Mouse (Mus musculus) Patski (cell line): ENCODE results near the gene Rptor. TPM values are rescaled to one million over a fixed set of nuclear protein-coding genes. Genes with fewer than 3 reads are reported as not detected.

Source experiments
- ATAC-seq: fragments of 100-300 bp; one replicate; pipeline ENCODE4 v1.8.0; 2021
- CTCF ChIA-PET: fragments of 350-600 bp; sonication (Branson Sonifier 250); formaldehyde crosslinking; loops from one replicate; lab custom pipeline; 2022; ENCODE audit warnings: inconsistent platforms; lab: Charles Lee
- POLR2A ChIA-PET: fragments of 350-600 bp; sonication (Branson Sonifier 250); formaldehyde crosslinking; loops from one replicate; lab custom pipeline; 2022; ENCODE audit warnings: antibody characterized with exemption, inconsistent platforms; lab: Charles Lee
- DNase-seq: peaks from one replicate; pipeline ENCODE4 v3.0.0-alpha.2; 2011; ENCODE audit warnings: low read depth, low spot score
- H3K27me3 ChIP-seq: fragments of 371-371 bp; one replicate; pipeline ENCODE4 v1.5.1; 2021
- CTCF ChIP-seq: fragments of 100-300 bp; IDR thresholded peaks from one replicate; pipeline ENCODE4 v1.5.1; 2021
- in situ Hi-C: fragments of 300-500 bp; cut with MboI; formaldehyde crosslinking; loops from 3 replicates; pipeline ENCODE4 v1.11.1; 2018; ENCODE audit warnings: low pct_unique_long_range_greater_than_20kb, mixed read lengths
- polyA plus RNA-seq: library from polyadenylated mRNA; unstranded; gene quantifications from one replicate; pipeline ENCODE4 v1.2.3, GENCODE M21; 2021

Rptor gene
- polyA plus RNA-seq, 1 experiment from 2014 or later = 27.9 TPM

DNA sequence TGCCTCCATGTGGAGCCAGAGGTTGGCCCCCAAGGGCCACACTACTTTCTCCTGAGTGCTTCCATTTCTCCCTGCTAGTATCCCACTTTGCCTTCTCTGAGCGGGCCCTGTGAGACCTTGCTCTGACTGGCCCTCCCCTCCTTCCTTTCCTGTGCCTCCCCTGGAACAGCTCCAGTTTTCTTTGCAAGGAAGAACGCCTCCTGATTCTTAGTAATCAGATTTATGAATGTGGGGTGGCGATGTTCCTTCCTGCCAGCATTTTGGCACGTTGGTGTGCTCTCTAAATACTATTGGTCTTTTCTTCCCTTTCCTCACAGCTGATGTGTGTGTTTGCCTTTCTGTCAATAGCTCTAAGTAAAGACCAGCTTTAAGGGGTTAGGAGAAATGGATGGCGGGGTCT is 82.8 kb downstream of the Rptor start:
- ATAC-seq (no peak), DNase-seq (no peak)
- CTCF ChIA-PET = no interaction called here
- in situ Hi-C loops = no loop called here
- no peaks in the 10 kb centered on the region for H3K27me3 ChIP-seq
- no peak for TF ChIP-seq CTCF
- POLR2A ChIA-PET = interaction anchor here (1.1 kb wide), 1 partner anchor 8 kb away, joined by 3 read pairs; no protein-coding TSS in a partner anchor

DNA sequence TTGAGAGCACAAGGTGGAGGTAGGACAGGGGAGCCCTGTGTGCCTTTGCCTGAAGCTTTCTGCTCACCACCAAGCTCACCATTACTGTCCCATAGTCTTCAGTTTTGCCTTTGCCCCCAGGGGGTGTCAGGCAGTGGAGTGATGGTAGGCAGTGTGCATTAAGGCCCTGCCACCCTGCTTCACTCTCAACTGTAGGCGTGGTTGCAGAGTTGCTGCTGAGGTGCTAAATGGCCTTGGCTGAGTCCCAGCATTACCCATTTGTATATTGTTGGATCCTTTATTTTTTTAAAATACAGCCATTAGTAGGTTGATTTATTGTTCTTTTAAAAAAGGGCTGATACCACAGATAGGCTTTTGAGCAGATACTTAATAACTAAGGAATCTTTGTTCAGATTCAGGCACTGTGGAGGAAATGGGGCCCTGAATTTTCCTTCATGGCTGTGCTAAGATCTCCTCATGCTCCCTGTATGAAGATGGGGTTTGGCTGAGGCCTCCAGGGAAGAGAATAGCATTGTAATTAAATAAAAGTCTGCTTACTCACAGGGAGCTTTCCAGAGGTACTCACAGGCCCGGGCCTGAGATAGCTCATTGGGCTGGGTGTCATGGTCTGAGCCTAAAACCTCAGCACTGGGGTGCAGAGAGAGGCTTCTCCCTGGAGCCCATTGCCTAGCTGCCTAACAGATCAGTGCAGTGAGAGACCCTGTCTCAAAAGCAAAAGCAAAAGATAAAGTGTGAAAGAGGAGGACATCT is 83.4 kb downstream of the Rptor start:
- H3K27me3 ChIP-seq = no peaks in the 10 kb centered on the region
- DNase-seq (no peak), ATAC-seq (no peak)
- TF ChIP-seq CTCF = no peak
- CTCF ChIA-PET = no interaction called here
- in situ Hi-C loops = no loop called here
- POLR2A ChIA-PET = interaction anchor here (0.5 to 1.1 kb wide), 2 partner anchors 9 to 66 kb away, joined by 3 to 4 read pairs; no protein-coding TSS in a partner anchor

DNA sequence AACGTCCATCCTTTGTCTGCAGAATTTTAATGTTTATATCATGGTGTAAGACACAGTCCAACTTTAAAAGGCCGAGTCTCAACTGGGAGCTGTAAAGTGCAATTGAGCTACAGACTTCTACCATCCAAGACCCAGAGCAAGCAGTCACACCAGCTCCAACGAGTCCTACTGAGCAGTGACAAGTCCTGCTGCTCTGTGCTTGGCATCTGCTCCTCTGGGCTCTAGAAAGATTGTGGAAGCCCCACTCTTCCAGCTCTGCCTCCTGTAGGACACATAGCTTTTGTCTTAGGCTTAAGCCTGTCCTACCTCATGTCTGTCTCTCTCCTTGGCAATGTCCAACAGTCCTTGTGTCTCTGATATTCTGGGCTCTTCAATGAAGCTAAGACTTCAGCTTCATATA is 84.6 kb downstream of the Rptor start:
- in situ Hi-C loops = no loop called here
- H3K27me3 ChIP-seq = no peaks in the 10 kb centered on the region
- no peak for DNase-seq
- POLR2A ChIA-PET = no interaction called here
- no peak for TF ChIP-seq CTCF
- CTCF ChIA-PET = interaction anchor here (0.7 to 1.3 kb wide), 2 partner anchors 9 to 48 kb away, joined by 3 to 4 read pairs; no protein-coding TSS in a partner anchor
- ATAC-seq = no peak

DNA sequence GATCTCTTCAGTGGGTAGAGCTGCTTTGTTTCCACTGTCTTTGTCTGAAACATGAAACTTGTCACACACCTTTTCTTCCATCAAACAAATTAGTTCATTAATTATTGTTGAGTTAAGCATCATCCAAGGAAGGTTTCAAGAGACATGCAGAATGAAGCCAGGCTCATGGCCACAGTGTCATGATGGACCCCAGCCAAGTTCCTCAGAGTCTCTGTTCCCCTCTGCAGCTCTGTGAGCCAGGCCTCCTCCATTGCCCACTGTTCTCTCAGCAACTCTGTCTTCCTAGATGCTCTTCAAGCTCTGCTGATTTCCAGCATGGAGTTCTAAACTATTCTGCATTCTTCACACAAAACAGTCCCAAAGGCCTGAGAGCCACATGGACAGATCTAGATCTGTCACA is 85.3 kb downstream of the Rptor start:
- no peaks in the 10 kb centered on the region for H3K27me3 ChIP-seq
- ChIA-PET CTCF (interaction anchor here (1.3 kb wide), 1 partner anchor 8 kb away, joined by 4 read pairs; no protein-coding TSS in a partner anchor), POLR2A (no interaction called here)
- in situ Hi-C loops = no loop called here
- DNase-seq = no peak
- no peak for ATAC-seq
- no peak for TF ChIP-seq CTCF

DNA sequence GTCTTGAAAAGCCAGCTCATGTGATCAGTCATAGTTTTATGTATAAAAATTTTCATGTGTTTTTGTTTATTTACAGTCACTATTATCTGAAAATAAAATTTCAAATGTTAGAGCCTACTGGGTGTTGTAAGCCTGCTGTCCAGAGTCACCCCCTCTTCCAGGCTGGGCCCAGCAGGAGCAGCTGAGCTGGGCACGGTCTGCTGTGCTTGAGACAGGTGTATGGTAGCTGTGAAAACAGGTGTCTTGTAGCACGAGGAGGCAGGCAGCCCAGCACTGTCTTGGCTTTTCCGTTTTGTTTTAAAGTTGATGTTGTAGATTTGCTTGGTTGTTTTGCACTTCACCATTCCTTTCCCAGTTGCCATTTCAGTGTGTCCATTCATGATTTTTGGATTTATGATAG is 87.2 kb downstream of the Rptor start:
- H3K27me3 ChIP-seq = no peaks in the 10 kb centered on the region
- no peak for TF ChIP-seq CTCF
- ChIA-PET POLR2A (no interaction called here), CTCF (no interaction called here)
- in situ Hi-C loops = no loop called here
- no peak for ATAC-seq
- DNase-seq = no peak

DNA sequence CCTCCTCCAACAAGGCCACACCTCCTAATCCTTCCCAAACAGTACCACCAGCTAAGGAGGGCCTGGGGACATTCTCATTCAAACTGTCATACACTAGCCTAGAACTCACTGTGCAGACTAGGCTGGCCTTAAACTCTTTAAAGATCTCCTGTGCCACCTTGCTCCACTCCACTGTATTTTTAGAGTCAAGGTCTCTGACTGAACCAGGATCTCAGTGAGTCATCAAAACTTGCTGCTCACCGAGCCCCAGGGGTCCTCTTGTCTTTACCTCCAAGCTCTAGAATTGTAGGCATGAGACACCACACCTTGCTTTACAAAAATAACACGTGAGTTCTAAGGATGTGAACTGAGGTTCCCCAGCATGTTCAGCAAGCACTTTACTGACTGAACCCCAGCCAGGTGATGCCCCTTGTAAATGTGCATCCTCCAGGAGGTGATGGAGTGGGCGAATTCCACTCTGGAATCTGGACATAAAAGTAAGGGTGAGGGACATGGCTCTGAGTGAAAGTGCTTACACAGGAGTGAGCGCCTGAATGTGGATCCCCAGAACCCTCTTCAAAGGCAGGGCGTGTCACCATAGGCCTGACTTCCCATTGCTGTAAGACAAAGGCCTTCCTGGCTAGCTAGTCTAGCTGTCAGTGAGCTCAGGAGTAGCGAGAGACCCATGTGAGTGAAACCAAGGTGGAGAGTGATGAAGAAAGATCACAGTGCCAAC is 89.6 kb downstream of the Rptor start:
- no peak for TF ChIP-seq CTCF
- in situ Hi-C loops = no loop called here
- POLR2A ChIA-PET = no interaction called here
- no peaks in the 10 kb centered on the region for H3K27me3 ChIP-seq
- no peak for DNase-seq
- CTCF ChIA-PET = no interaction called here
- no peak for ATAC-seq

DNA sequence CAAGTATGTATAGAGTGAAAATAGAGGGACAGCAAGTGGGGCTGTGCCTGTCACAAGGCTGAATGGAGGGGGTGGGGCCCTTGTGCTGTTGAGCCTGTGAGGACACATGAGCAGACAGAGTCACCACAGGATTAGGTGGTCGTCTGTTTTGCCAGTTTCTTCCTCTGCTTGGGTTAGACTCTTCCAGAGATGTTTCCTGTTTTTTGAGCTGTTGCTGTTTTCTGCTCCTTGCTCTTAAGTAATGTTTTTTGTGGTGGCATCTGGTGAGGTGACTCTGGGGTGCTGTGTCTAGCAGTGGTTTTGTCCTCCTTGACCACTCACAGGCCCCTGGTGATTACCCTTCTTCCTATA is 90.2 kb downstream of the Rptor start:
- in situ Hi-C loops = no loop called here
- POLR2A ChIA-PET = no interaction called here
- no peak for ATAC-seq
- TF ChIP-seq CTCF = no peak
- H3K27me3 ChIP-seq = no peaks in the 10 kb centered on the region
- CTCF ChIA-PET = no interaction called here
- DNase-seq = no peak

DNA sequence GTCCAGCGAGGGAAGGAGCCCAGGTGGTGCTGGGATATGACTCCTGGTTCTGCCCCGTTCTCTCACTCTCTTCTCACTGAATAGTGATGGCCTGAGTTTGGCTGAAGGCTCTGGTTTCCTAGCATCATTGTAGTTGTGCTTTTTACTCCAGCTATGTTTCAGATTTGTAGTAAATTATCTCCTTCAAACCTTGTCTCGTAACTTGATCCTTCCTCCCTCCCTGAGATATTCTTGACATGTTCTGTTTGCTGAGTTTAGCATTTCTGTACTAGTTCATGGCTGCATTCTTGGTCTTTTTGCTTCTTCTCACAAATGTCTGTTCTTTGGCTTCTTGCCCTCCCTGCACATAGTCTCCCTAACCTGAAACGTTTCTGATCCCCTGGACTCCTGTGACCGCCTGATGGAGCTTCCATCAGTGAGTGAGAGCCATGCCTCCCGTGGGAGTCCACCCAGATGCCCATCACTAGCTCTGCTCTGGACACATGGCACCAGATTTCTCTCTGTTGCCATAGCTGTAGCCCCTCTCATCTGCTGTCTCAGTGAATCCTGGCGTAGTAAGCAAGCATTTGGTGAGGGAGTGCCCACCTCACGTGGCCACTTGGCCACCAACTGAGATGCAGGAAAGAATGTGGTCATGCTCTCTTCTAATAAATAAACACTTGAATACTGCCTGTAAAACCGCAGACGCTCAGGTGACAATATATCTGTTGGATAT is 91.6 kb downstream of the Rptor start:
- ChIA-PET POLR2A (no interaction called here), CTCF (interaction anchor here (1.1 to 2.6 kb wide), 2 partner anchors 15 to 16 kb away, joined by 3 to 6 read pairs; no protein-coding TSS in a partner anchor)
- no peaks in the 10 kb centered on the region for H3K27me3 ChIP-seq
- DNase-seq (no peak), ATAC-seq (no peak)
- TF ChIP-seq CTCF = no peak
- in situ Hi-C loops = no loop called here

DNA sequence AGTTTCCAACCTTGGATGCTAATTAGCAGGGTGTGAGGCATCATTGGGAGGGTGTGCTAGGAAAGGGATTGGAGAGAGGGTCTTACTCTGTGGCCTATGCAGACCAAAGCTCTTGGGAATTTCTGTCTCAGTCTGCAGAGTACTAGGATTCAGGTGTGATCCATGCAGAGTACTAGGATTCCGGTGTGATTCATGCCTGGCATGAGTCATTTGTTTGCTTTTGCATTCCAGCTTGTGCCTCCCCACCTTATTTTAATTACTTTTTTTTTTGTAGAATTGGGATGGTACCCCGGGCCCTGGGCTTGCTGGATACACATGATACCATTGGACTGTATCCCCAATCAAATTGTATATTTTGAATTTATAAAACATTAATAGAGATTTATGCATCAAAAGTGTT is 93.7 kb downstream of the Rptor start:
- ChIA-PET POLR2A (interaction anchor here (0.5 kb wide), 1 partner anchor 30 kb away, joined by 3 read pairs; no protein-coding TSS in a partner anchor), CTCF (interaction anchor here (0.9 to 2.6 kb wide), 5 partner anchors 9 to 21 kb away, joined by 3 to 7 read pairs (median 4); no protein-coding TSS in a partner anchor)
- H3K27me3 ChIP-seq = no peaks in the 10 kb centered on the region
- in situ Hi-C loops = no loop called here
- DNase-seq (no peak), ATAC-seq (peak; percentile 39)
- no peak for TF ChIP-seq CTCF

DNA sequence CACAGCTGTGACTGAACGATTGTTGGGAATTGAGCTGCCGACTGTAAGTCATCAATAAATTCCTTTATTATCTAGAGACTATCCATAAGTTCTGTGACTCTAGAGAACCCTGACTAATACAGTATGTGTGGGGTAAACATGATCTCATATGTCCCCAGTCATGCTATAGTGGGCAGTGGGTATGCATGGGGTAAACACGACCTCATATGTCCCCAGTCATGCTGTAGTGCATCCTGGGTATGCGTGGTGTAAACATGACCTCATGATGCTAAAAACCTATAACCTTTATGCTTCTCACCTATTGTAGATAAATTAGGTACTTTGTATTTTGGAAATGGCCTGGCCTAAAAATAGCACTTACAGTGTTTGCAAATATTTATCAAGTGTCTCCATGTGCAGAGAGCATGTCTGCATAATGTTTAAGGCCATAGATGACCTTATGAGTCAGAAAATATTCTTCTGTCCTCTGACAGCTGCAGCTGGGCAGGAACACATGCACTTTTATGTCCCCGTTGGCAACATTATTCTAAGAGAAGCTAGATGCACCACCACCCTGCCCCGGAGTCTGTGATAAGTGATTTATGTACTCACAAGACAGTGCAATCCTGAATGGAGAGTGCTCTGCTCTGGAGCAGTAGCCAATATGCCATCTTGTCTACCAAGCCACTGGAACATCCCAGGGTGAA is 102.8 kb downstream of the Rptor start:
- ChIA-PET CTCF (no interaction called here), POLR2A (no interaction called here)
- TF ChIP-seq CTCF = no peak
- in situ Hi-C loops = no loop called here
- ATAC-seq (peak; percentile 54), DNase-seq (no peak)
- H3K27me3 ChIP-seq = no peaks in the 10 kb centered on the region
